Mouse (Mus musculus) spleen, adult 2 months (tissue): ENCODE measurements around the gene Zfand2a. TPM values are rescaled to one million over a fixed set of nuclear protein-coding genes. Genes with fewer than 3 reads are reported as not detected.

Experiments used
- DNase-seq, 2 experiments: peaks; one replicate each; pipeline versions ENCODE4 v3.0.0 to v3.0.0-alpha.2; 2012 to 2021; ENCODE audit warnings: low spot score in 2 of 2, low read depth in 1 of 2
- H3K27ac ChIP-seq: fragments of 200-500 bp; 2 replicates; pipeline ENCODE4 v1.5.1; 2012; ENCODE audit warnings: low read length, inconsistent platforms; ENCODE audit not compliant: insufficient read depth
- H3K27me3 ChIP-seq: fragments of 200-500 bp; 2 replicates; pipeline ENCODE4 v1.6.1; 2012; ENCODE audit warnings: mild to moderate bottlenecking, moderate library complexity, low read length, inconsistent platforms; ENCODE audit not compliant: control insufficient read depth, insufficient read depth
- H3K36me3 ChIP-seq: fragments of 200-500 bp; 2 replicates; pipeline ENCODE4 v1.6.1; 2012; ENCODE audit warnings: mild to moderate bottlenecking, low read length, inconsistent platforms; ENCODE audit not compliant: control insufficient read depth, insufficient read depth
- H3K4me1 ChIP-seq: fragments of 200-500 bp; 2 replicates; pipeline ENCODE4 v1.6.1; 2011; ENCODE audit warnings: inconsistent platforms; ENCODE audit not compliant: control insufficient read depth, insufficient read depth, insufficient read length
- H3K4me3 ChIP-seq: fragments of 200-500 bp; 2 replicates; pipeline ENCODE4 v1.5.1; 2011; ENCODE audit warnings: mild to moderate bottlenecking, inconsistent platforms; ENCODE audit not compliant: insufficient read depth, insufficient read length; ENCODE audit errors: extremely low read depth
- CTCF ChIP-seq: fragments of 200-500 bp; IDR thresholded peaks from 2 replicates; pipeline ENCODE4 v1.5.1; 2011; ENCODE audit warnings: mild to moderate bottlenecking, inconsistent platforms; ENCODE audit not compliant: insufficient read depth, insufficient read length, insufficient replicate concordance; ENCODE audit errors: extremely low read depth
- POLR2A ChIP-seq: fragments of 200-500 bp; IDR thresholded peaks from 2 replicates; pipeline ENCODE4 v1.6.1; 2011; ENCODE audit warnings: low read depth, low read length, inconsistent platforms
- WGBS: fragments of 180-500 bp; shearing (Covaris S2); methylation state at CpG from one replicate; pipeline ENCODE4 v1.1.7; 2018; 5-methylcytosine and 5-hydroxymethylcytosine counted together
- polyA plus RNA-seq: library from polyadenylated mRNA; depleted of rRNA; stranded (reverse); fragments of >200 nt; gene quantifications from 2 replicates; pipeline ENCODE4 v1.2.3, GENCODE M21; 2012

Zfand2a gene
- polyA plus RNA-seq, 1 experiment = 7.5 TPM

DNA sequence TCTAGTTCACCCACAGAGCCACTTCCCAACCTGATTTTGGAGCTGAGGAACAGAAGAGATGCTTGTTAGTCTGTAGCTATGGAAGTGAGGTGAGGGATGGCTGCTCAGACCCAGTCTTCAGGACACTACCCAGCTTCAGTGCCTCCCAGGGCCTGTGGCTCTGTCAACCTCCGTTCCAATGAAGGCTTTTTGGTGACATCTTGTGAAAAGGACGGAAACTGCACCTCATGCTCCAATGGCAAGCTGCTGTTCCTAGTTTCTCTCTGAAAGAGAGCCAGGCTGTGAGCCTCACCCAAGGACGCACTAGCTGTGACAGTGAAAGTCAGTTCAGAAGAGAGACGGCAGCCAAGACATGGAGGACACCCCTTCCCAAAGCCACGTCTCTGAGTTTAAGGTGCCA, 16.4 kb downstream of the Zfand2a start:
- no peak for DNase-seq
- 54% methylated on average over 5 of the region's 5 CpGs for WGBS
- Histone ChIP-seq H3K27me3 (no peaks in the 10 kb centered on the region), H3K4me3 (no peak overlapping the region), H3K36me3 (peaks cover 10% of the 10 kb centered on the region; the same call in 1 of the 2 replicates), H3K4me1 (no peaks in the 10 kb centered on the region), H3K27ac (no peak overlapping the region)
- TF ChIP-seq POLR2A (no peak), CTCF (no peak)

DNA sequence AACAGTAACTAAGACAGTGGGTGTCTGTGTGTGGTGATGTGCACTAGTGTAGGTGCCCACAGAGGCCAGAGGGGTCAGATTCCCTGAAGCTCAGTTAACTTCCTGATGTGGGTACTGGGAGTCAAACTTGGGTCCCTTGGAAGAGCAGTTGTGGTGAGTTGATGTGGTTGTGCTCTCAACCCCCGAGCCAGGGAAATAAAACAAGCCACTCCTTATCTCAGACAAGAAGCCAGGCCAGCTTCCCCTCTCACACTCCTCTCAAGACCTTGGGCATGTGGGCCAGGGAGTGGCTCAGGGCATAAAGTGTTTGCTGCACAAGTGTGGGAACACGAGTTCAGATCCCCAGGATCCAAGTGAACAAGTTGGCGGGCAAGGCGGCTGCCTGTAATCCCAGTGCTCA, 17.5 kb downstream of the Zfand2a start:
- Histone ChIP-seq H3K4me3 (no peak overlapping the region), H3K27ac (no peak overlapping the region), H3K27me3 (no peaks in the 10 kb centered on the region), H3K36me3 (peaks cover under 1% of the 10 kb centered on the region; the same call in 1 of the 2 replicates), H3K4me1 (no peaks in the 10 kb centered on the region)
- WGBS = 58% methylated on average over 4 of the region's 4 CpGs
- TF ChIP-seq POLR2A (no peak), CTCF (no peak)
- no peak for DNase-seq

DNA sequence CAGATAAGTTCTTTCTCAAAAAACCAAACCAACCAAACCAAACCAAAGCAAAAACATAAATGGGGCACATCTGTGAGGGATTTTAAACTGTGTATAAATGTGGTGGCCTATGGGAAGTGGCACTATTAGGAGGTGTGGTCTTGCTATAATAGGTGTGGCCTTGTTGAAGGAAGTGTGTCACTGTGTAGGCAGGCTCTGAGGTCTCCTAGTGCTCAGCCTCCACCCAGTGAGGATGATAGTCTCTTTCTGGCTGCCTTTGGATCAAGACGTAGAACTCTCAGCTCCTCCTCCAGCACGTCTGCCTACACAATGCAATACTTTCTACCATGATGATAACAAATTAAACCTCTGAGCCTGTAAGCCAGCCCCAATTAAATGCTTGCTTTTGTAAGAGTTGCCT, 18.0 kb downstream of the Zfand2a start:
- H3K4me3 ChIP-seq = no peak overlapping the region
- no peak for DNase-seq
- 71% methylated on average over 2 of the region's 2 CpGs for WGBS
- TF ChIP-seq POLR2A (no peak), CTCF (no peak)
- no peaks in the 10 kb centered on the region; the same call in 1 of the 2 replicates for H3K36me3 ChIP-seq
- no peaks in the 10 kb centered on the region for H3K4me1 ChIP-seq
- no peaks in the 10 kb centered on the region for H3K27me3 ChIP-seq
- H3K27ac ChIP-seq = no peak overlapping the region

DNA sequence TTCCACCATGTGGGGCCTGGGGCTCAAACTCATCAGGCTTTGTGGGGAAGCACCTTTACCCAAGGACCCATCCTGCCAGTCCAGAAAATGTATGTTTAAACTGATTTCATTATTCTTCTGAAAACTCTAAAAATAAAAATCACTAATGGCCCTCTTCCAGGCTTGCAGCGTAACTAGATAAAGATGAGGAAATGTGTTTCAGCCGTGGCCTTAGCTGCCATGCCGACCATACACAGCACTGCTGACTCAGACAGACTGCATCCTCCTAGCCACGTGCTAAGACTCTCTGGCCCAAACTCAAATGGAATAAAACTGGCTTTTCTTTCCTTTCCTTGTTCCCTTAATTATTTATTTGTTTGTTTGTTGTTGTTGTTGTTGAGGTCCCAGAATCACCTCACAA, 19.5 kb downstream of the Zfand2a start:
- Histone ChIP-seq H3K4me3 (no peak overlapping the region), H3K36me3 (no peaks in the 10 kb centered on the region), H3K27ac (no peak overlapping the region), H3K27me3 (no peaks in the 10 kb centered on the region), H3K4me1 (no peaks in the 10 kb centered on the region)
- no peak for DNase-seq
- TF ChIP-seq CTCF = no peak
- TF ChIP-seq POLR2A = no peak
- WGBS = 49% methylated on average over 4 of the region's 4 CpGs

DNA sequence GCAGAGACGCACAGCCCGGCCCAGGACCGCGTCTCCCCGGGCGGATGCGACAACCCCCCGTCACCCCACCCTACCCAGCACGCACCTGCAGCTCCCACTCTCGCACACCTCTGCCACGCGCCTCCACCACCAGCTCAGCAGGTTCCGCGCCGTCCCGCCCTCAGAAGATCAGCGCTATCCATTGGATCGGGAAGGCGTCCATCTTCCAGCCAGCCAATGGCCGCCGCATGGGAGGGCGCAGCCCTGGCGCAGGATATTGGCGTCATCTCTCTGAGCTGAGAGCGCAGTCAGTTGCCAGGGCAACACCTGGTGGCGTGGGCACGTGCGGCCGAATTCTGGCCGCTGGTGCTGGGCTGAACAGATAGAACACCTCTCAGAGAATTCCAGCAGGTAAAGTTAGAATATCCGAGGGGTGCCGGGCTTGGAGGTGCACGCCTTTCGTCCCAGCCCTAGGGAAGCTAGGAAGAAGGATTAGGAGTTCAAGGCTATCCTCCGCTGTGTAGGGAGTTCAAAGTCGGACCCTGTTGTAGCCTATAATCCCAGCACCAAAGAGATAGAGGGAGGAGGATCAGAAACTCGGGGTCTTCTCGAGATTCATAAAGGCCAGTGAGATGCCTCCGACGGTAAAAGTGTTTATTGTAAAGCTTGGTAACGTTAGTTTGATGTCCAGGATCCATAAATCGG, 23.8 kb downstream of the Zfand2a start, which contains the start of gene 3110082I17Rik:
3110082I17Rik (minus strand) TSS at position 144 of the 684 bp plus-strand sequence.
- H3K4me3 ChIP-seq = peak within 1 kb of the TSS; percentile 68
- TF ChIP-seq CTCF = no peak
- TF ChIP-seq POLR2A = peak; percentile 9; the same call in 1 of the 2 replicates
- no peak within 1 kb of the TSS for H3K27ac ChIP-seq
- H3K36me3 ChIP-seq = no peaks in the 10 kb centered on the region
- WGBS = 8% methylated on average over 42 of the region's 42 CpGs
- no peaks in the 10 kb centered on the region for H3K4me1 ChIP-seq
- DNase-seq = peak; percentile 91 to 97
- no peaks in the 10 kb centered on the region for H3K27me3 ChIP-seq

DNA sequence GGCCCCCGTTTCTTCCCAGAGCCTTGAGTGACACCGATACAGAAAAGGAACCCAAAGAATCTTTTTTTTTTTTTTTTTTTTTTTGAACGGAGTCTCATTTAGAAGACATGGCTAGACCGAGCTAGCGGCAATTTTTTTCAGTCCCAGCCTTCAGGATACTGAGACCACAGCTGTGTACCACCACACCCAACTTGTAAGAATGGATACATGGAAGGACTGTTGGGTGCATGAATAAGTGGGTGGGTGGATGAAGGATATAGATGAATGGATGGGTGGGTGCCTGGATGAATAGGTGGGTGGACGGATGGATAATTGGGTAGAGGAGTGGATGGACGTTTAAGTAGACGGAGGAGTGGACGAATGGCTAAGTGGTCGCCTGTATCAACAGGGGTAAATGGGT, 24.4 kb downstream of the Zfand2a start:
- no peak for DNase-seq
- 2% methylated on average over 10 of the region's 10 CpGs for WGBS
- no peaks in the 10 kb centered on the region for H3K27me3 ChIP-seq
- TF ChIP-seq CTCF (no peak), POLR2A (no peak)
- H3K36me3 ChIP-seq = no peaks in the 10 kb centered on the region
- H3K27ac ChIP-seq = no peak overlapping the region
- no peaks in the 10 kb centered on the region for H3K4me1 ChIP-seq
- peak overlapping the region; percentile 68 for H3K4me3 ChIP-seq

DNA sequence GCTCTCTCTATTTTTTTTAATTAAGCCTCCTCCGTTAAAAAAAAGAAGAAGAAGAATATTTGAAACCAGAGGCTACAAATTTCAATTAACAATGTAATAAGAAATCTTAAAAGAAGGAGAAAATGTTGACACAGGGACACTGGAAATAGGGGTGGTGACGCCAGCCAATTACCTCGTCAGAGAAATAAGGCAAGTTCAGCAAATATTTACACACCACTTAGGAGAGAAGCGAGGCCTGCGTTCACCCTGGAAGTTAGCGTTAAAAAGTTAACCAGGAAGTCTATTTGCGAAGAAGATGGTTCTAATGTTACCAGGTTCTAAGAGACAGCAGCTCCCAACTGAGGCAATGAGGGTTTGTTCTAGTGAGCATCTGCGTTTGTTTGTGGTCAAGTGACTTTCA, 27.1 kb downstream of the Zfand2a start:
- DNase-seq = no peak
- H3K4me1 ChIP-seq = no peaks in the 10 kb centered on the region
- H3K27ac ChIP-seq = no peak overlapping the region
- H3K36me3 ChIP-seq = no peaks in the 10 kb centered on the region
- H3K4me3 ChIP-seq = no peak overlapping the region
- no peak for TF ChIP-seq CTCF
- no peak for TF ChIP-seq POLR2A
- WGBS = 83% methylated on average over 8 of the region's 8 CpGs
- H3K27me3 ChIP-seq = no peaks in the 10 kb centered on the region
